Mouse (Mus musculus): ENCODE results near the gene Ubxn11. TPM values are rescaled to one million over a fixed set of nuclear protein-coding genes. Genes with fewer than 3 reads are reported as not detected.

The Ubxn11 gene
- 33.7 and 43.0 TPM in 2 replicates for polyA plus RNA-seq (2012; rRNA removed)

GRCm38 (mm10) chr4:134101979-134102741 is at the start of gene Ubxn11:
Gene Ubxn11, plus strand, starts transcription at chr4:134102570.
- H3K4me1 ChIP-seq (ENCODE audit: control insufficient read depth, insufficient read depth, insufficient read length), result peaks cover 43% of the 10 kb centered on the region; the same call in 1 of the 2 replicates

GRCm38 (mm10) chr4:134053538-134053937 is 48.8 kb upstream of the Ubxn11 start, which contains the start of gene Zfp683:
Gene Zfp683, plus strand, starts transcription at chr4:134053838.
- no peak within 1 kb of the TSS for H3K27ac ChIP-seq (ENCODE audit: insufficient read depth, low read length)
- no peak for DNase-seq (ENCODE audit: low read depth in 1 of 2, low spot score in 2 of 2)
- H3K4me1 ChIP-seq (ENCODE audit: control insufficient read depth, insufficient read depth, insufficient read length), result peaks cover 8% of the 10 kb centered on the region; the same call in 1 of the 2 replicates
- TF ChIP-seq POLR2A (IDR thresholded peaks at IDR 0.05; ENCODE audit: low read depth, low read length), result no peak
- TF ChIP-seq CTCF (IDR thresholded peaks at IDR 0.05; ENCODE audit: extremely low read depth, insufficient read depth, insufficient read length, insufficient replicate concordance), result no peak
- no peak within 1 kb of the TSS for H3K4me3 ChIP-seq (ENCODE audit: extremely low read depth, insufficient read depth, insufficient read length)
- WGBS, result 62% methylated on average over 3 of the region's 3 CpGs
- H3K27me3 ChIP-seq (ENCODE audit: control insufficient read depth, insufficient read depth, low read length), result no peaks in the 10 kb centered on the region
- no peaks in the 10 kb centered on the region for H3K36me3 ChIP-seq (ENCODE audit: control insufficient read depth, insufficient read depth, low read length)

More at GRCm38 (mm10) chr4:134101979-134102741, at the start of gene Ubxn11:
- 18% methylated on average over 34 of the region's 34 CpGs for WGBS
- no peak for TF ChIP-seq CTCF (IDR thresholded peaks at IDR 0.05; ENCODE audit: extremely low read depth, insufficient read depth, insufficient read length, insufficient replicate concordance)
- TF ChIP-seq POLR2A (IDR thresholded peaks at IDR 0.05; ENCODE audit: low read depth, low read length), result no peak
- Histone ChIP-seq H3K36me3 (ENCODE audit: control insufficient read depth, insufficient read depth, low read length) (no peaks in the 10 kb centered on the region), H3K27ac (ENCODE audit: insufficient read depth, low read length) (peak within 1 kb of the TSS; percentile 70), H3K4me3 (ENCODE audit: extremely low read depth, insufficient read depth, insufficient read length) (peak within 1 kb of the TSS; percentile 95), H3K27me3 (ENCODE audit: control insufficient read depth, insufficient read depth, low read length) (no peaks in the 10 kb centered on the region)
- DNase-seq (ENCODE audit: low read depth in 1 of 2, low spot score in 2 of 2), result peak; percentile 74 to 89

GRCm38 (mm10) chr4:134058166-134058715 is 44.1 kb upstream of the Ubxn11 start:
- H3K36me3 ChIP-seq (ENCODE audit: control insufficient read depth, insufficient read depth, low read length), result no peaks in the 10 kb centered on the region
- no peak for TF ChIP-seq POLR2A (IDR thresholded peaks at IDR 0.05; ENCODE audit: low read depth, low read length)
- TF ChIP-seq CTCF (IDR thresholded peaks at IDR 0.05; ENCODE audit: extremely low read depth, insufficient read depth, insufficient read length, insufficient replicate concordance), result no peak
- H3K4me1 ChIP-seq (ENCODE audit: control insufficient read depth, insufficient read depth, insufficient read length), result peaks cover 10% of the 10 kb centered on the region; the same call in 1 of the 2 replicates
- peak overlapping the region; percentile 77 for H3K27ac ChIP-seq (ENCODE audit: insufficient read depth, low read length)
- H3K4me3 ChIP-seq (ENCODE audit: extremely low read depth, insufficient read depth, insufficient read length), result peak overlapping the region; percentile 39
- no peak for DNase-seq (ENCODE audit: low read depth in 1 of 2, low spot score in 2 of 2)
- 42% methylated on average over 14 of the region's 14 CpGs for WGBS
- no peaks in the 10 kb centered on the region for H3K27me3 ChIP-seq (ENCODE audit: control insufficient read depth, insufficient read depth, low read length)

- H3K4me3 ChIP-seq (ENCODE audit: extremely low read depth, insufficient read depth, insufficient read length), result peak overlapping the region; percentile 39; the same call in 1 of the 2 replicates
- peaks cover 10% of the 10 kb centered on the region; the same call in 1 of the 2 replicates for H3K4me1 ChIP-seq (ENCODE audit: control insufficient read depth, insufficient read depth, insufficient read length)
- no peak for DNase-seq (ENCODE audit: low read depth in 1 of 2, low spot score in 2 of 2)
- 58% methylated on average over 6 of the region's 6 CpGs for WGBS
- peak overlapping the region; percentile 77 for H3K27ac ChIP-seq (ENCODE audit: insufficient read depth, low read length)
- no peaks in the 10 kb centered on the region for H3K36me3 ChIP-seq (ENCODE audit: control insufficient read depth, insufficient read depth, low read length)
- no peaks in the 10 kb centered on the region for H3K27me3 ChIP-seq (ENCODE audit: control insufficient read depth, insufficient read depth, low read length)
- TF ChIP-seq CTCF (IDR thresholded peaks at IDR 0.05; ENCODE audit: extremely low read depth, insufficient read depth, insufficient read length, insufficient replicate concordance) (no peak), POLR2A (IDR thresholded peaks at IDR 0.05; ENCODE audit: low read depth, low read length) (no peak)
Measured at GRCm38 (mm10) chr4:134058908-134059307, 43.5 kb upstream of the Ubxn11 start.

GRCm38 (mm10) chr4:134060135-134060865 is 42.1 kb upstream of the Ubxn11 start, which contains the start of gene Crybg2:
Gene Crybg2, plus strand, starts transcription at chr4:134060815.
- H3K36me3 ChIP-seq (ENCODE audit: control insufficient read depth, insufficient read depth, low read length), result no peaks in the 10 kb centered on the region
- TF ChIP-seq POLR2A (IDR thresholded peaks at IDR 0.05; ENCODE audit: low read depth, low read length) (no peak), CTCF (IDR thresholded peaks at IDR 0.05; ENCODE audit: extremely low read depth, insufficient read depth, insufficient read length, insufficient replicate concordance) (no peak)
- no peaks in the 10 kb centered on the region for H3K27me3 ChIP-seq (ENCODE audit: control insufficient read depth, insufficient read depth, low read length)
- H3K4me3 ChIP-seq (ENCODE audit: extremely low read depth, insufficient read depth, insufficient read length), result no peak within 1 kb of the TSS
- peaks cover 10% of the 10 kb centered on the region; the same call in 1 of the 2 replicates for H3K4me1 ChIP-seq (ENCODE audit: control insufficient read depth, insufficient read depth, insufficient read length)
- 88% methylated on average over 28 of the region's 28 CpGs for WGBS
- no peak for DNase-seq (ENCODE audit: low read depth in 1 of 2, low spot score in 2 of 2)
- H3K27ac ChIP-seq (ENCODE audit: insufficient read depth, low read length), result no peak within 1 kb of the TSS

GRCm38 (mm10) chr4:134061166-134061830 is 41.1 kb upstream of the Ubxn11 start:
- Histone ChIP-seq H3K4me3 (ENCODE audit: extremely low read depth, insufficient read depth, insufficient read length) (no peak overlapping the region), H3K27me3 (ENCODE audit: control insufficient read depth, insufficient read depth, low read length) (no peaks in the 10 kb centered on the region), H3K36me3 (ENCODE audit: control insufficient read depth, insufficient read depth, low read length) (no peaks in the 10 kb centered on the region), H3K4me1 (ENCODE audit: control insufficient read depth, insufficient read depth, insufficient read length) (peaks cover 10% of the 10 kb centered on the region; the same call in 1 of the 2 replicates), H3K27ac (ENCODE audit: insufficient read depth, low read length) (no peak overlapping the region)
- TF ChIP-seq CTCF (IDR thresholded peaks at IDR 0.05; ENCODE audit: extremely low read depth, insufficient read depth, insufficient read length, insufficient replicate concordance) (no peak), POLR2A (IDR thresholded peaks at IDR 0.05; ENCODE audit: low read depth, low read length) (no peak)
- DNase-seq (ENCODE audit: low read depth in 1 of 2, low spot score in 2 of 2), result no peak
- 79% methylated on average over 18 of the region's 18 CpGs for WGBS

Measured in spleen, adult 2 months (tissue).